Mouse (Mus musculus) midbrain, embryonic 11.5 days (tissue): ENCODE data around the gene Bcl2l10. TPM values are rescaled to one million over a fixed set of nuclear protein-coding genes. Genes with fewer than 3 reads are reported as not detected.

ENCODE experiments used
- ATAC-seq: fragments of 200-750 bp; cut with Nextera tagmentation; 2 replicates; pipeline ENCODE4 v1.8.0; 2017; ENCODE audit warnings: moderate TSS enrichment, moderate library complexity; ENCODE audit not compliant: low FRiP score
- DNase-seq: peaks from one replicate; pipeline ENCODE4 v3.0.0; 2015; ENCODE audit warnings: low spot score; ENCODE audit errors: missing footprints
- H3K27ac ChIP-seq: fragments of 300-500 bp; sonication (generic); 2 replicates; pipeline ENCODE4 v1.5.1; 2014; ENCODE audit warnings: low read depth, low read length
- H3K27me3 ChIP-seq: fragments of 300-500 bp; sonication (generic); 2 replicates; pipeline ENCODE4 v1.6.1; 2014; ENCODE audit warnings: mild to moderate bottlenecking, low read length, moderate library complexity, mixed read lengths; ENCODE audit not compliant: control insufficient read depth, insufficient read depth
- H3K36me3 ChIP-seq: fragments of 300-500 bp; sonication (generic); 2 replicates; pipeline ENCODE4 v1.6.1; 2014; ENCODE audit warnings: mild to moderate bottlenecking, low read length, moderate library complexity, mixed read lengths; ENCODE audit not compliant: control insufficient read depth, insufficient read depth
- H3K4me1 ChIP-seq: fragments of 300-500 bp; sonication (generic); 2 replicates; pipeline ENCODE4 v1.6.1; 2014; ENCODE audit warnings: low read length; ENCODE audit not compliant: control insufficient read depth, insufficient read depth
- H3K4me2 ChIP-seq: fragments of 300-500 bp; sonication (generic); 2 replicates; pipeline ENCODE4 v1.6.1; 2014; ENCODE audit warnings: mild to moderate bottlenecking, moderate library complexity
- H3K4me3 ChIP-seq: fragments of 300-500 bp; sonication (generic); 2 replicates; pipeline ENCODE4 v1.5.1; 2014; ENCODE audit warnings: low read depth, low read length
- H3K9ac ChIP-seq: fragments of 300-500 bp; sonication (generic); 2 replicates; pipeline ENCODE4 v1.6.1; 2014; ENCODE audit warnings: low read length
- H3K9me3 ChIP-seq: fragments of 300-500 bp; sonication (generic); 2 replicates; pipeline ENCODE4 v1.6.1; 2016; ENCODE audit warnings: low read length; ENCODE audit not compliant: control insufficient read depth
- WGBS: fragments of 180-500 bp; shearing (Covaris S2); extraction: QIAGEN DNeasy Blood & Tissue Kit; methylation state at CpG from one replicate; pipeline ENCODE4 v1.1.7; 2014; 5-methylcytosine and 5-hydroxymethylcytosine counted together
- polyA plus RNA-seq: library from polyadenylated mRNA; unstranded; fragments of >200 nt; fragmentation: Nextera tagmentation; extraction: Ambion mirVana; gene quantifications from 2 replicates; pipeline ENCODE4 v1.2.1, GENCODE M21; 2014

Bcl2l10 gene
- polyA plus RNA-seq, 1 experiment from 2014 or later, result not detected

DNA sequence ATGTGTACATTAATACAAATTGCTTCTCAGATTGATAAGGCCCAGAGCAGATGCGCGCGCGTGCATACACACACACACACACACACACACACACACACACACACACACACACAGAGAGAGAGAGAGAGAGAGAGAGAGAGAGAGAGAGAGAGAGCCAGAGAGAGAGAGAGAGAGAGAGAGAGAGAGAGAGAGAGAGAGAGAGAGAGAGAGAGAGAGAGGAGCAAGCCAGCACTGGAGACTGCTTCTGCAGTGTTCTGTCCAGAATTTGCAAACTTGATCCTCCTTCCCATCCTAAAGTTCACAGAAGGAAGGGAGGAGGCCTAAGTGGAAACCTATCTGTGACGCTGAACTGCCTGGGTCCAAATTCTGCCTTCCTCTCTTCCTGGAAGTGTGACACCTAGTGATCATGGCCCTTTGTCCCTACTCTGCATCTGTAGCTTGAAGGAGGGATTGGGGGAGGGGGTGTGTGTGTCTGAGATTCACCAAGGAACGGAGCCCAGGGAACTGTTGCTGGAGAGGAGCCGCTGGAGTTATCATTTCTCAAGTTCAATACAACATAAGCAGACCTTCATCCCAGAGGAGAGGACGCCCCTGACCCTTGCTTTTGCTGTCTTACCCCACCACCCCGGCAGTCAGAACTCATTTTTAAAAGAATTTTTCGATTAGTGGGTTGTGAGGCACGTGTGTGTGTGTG is 34.3 kb upstream of the Bcl2l10 start:
- peak overlapping the region; percentile 92 for H3K4me2 ChIP-seq
- no peak overlapping the region for H3K27ac ChIP-seq
- H3K36me3 ChIP-seq, result no peaks in the 10 kb centered on the region
- H3K4me3 ChIP-seq, result peak overlapping the region; percentile 70
- DNase-seq (peak; percentile 94), ATAC-seq (no peak; the same call in 1 of the 2 replicates)
- no peaks in the 10 kb centered on the region for H3K9me3 ChIP-seq
- peaks cover 12% of the 10 kb centered on the region for H3K4me1 ChIP-seq
- 35% methylated on average over 11 of the region's 11 CpGs for WGBS
- H3K9ac ChIP-seq, result peak overlapping the region; percentile 81; the same call in 1 of the 2 replicates
- H3K27me3 ChIP-seq, result no peaks in the 10 kb centered on the region

DNA sequence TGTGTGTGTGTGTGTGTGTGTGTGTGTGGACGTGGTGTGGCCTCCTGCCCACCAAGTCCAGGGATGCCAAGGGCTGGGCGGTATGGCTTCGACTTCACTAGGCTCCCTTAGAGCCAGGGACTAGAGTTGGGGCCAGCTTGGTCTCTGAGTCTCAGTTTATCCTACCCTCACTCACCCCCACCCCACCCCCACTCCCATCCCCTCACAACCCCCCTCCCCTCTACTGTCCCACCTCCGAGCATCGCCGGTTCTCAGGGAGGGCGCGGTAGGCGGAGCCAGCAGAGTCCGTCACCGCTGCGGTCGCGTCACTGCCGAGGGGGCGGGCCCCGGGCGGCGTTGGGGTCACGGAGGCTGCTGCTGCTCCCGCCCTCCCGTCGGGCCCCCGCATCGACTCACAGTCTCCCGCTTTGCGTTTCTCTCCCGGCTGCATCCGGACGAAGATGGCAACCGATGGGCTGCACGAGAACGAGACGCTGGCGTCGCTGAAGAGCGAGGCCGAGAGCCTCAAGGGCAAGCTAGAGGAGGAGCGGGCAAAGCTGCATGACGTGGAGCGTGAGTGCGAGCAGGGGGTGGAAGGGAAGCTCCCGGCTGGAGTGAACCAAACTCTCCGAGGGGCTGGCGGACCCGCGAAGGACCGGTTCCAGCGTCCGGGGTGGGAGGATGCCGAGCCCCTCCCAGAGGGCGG is 33.6 kb upstream of the Bcl2l10 start:
- peak; percentile 98 for DNase-seq
- ATAC-seq, result peak; percentile 89

DNA sequence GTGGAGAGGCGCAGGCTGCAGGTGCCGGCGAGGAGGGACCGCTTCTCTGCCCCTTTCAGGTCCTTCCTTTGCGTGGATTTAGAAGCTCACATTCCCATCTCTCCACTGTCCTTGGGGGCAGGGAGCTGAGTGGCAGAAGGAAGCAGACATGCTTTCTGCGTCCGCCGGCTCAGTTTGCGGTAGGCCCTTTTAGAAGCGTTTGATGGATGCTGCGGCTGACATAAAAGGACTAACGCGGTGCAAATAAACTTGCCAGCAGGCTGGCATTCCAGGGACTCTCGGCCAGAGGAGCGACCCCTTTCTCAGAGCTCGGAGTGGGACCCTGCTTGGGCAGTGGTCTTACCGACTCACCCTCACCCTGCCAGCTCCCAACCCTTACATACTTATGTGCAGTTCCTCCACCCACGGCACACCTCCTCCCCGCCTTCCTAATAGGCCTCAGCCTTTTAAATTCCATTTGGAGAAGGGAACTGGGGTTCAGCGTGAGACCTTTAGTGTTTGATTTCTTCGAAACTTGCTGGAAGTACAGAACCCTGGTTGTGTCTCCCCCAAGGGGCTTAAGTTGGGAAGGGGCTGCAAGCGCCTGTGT is 32.9 kb upstream of the Bcl2l10 start:
- Histone ChIP-seq H3K4me3 (peak overlapping the region; percentile 70), H3K9ac (peak overlapping the region; percentile 81), H3K4me2 (peak overlapping the region; percentile 92), H3K36me3 (no peaks in the 10 kb centered on the region), H3K27ac (peak overlapping the region; percentile 63), H3K9me3 (no peaks in the 10 kb centered on the region), H3K27me3 (no peaks in the 10 kb centered on the region), H3K4me1 (peaks cover 12% of the 10 kb centered on the region)
- DNase-seq (no peak), ATAC-seq (peak; percentile 36; the same call in 1 of the 2 replicates)
- WGBS, result 4% methylated on average over 22 of the region's 22 CpGs

More for the DNA sequence above, 33.6 kb upstream of the Bcl2l10 start:
- no peaks in the 10 kb centered on the region for H3K9me3 ChIP-seq
- peak overlapping the region; percentile 92 for H3K4me2 ChIP-seq
- H3K4me3 ChIP-seq, result peak overlapping the region; percentile 70
- under 1% methylated on average over 52 of the region's 52 CpGs for WGBS
- H3K27ac ChIP-seq, result peak overlapping the region; percentile 63
- no peaks in the 10 kb centered on the region for H3K27me3 ChIP-seq
- H3K9ac ChIP-seq, result peak overlapping the region; percentile 81
- peaks cover 12% of the 10 kb centered on the region for H3K4me1 ChIP-seq
- no peaks in the 10 kb centered on the region for H3K36me3 ChIP-seq

- no peaks in the 10 kb centered on the region for H3K9me3 ChIP-seq
- H3K9ac ChIP-seq, result peak overlapping the region; percentile 81
- peak overlapping the region; percentile 92 for H3K4me2 ChIP-seq
- H3K4me3 ChIP-seq, result no peak overlapping the region
- WGBS, result 70% methylated on average over 3 of the region's 3 CpGs
- DNase-seq (no peak), ATAC-seq (no peak)
- H3K27me3 ChIP-seq, result no peaks in the 10 kb centered on the region
- H3K36me3 ChIP-seq, result no peaks in the 10 kb centered on the region
- H3K4me1 ChIP-seq, result peaks cover 12% of the 10 kb centered on the region
- no peak overlapping the region for H3K27ac ChIP-seq
These were observed 32.3 kb upstream of the Bcl2l10 start for GRCm38 (mm10) chr9:75315238-75315637.

- H3K4me3 ChIP-seq, result no peak overlapping the region
- DNase-seq (no peak), ATAC-seq (no peak)
- H3K27me3 ChIP-seq, result no peaks in the 10 kb centered on the region
- H3K27ac ChIP-seq, result no peak overlapping the region
- H3K4me2 ChIP-seq, result no peak overlapping the region
- H3K9ac ChIP-seq, result no peak overlapping the region
- 92% methylated on average over 6 of the region's 6 CpGs for WGBS
- H3K9me3 ChIP-seq, result no peaks in the 10 kb centered on the region
- peaks cover 12% of the 10 kb centered on the region for H3K4me1 ChIP-seq
- no peaks in the 10 kb centered on the region for H3K36me3 ChIP-seq
These were observed 30.8 kb upstream of the Bcl2l10 start for GRCm38 (mm10) chr9:75316771-75317170.

- no peak for ATAC-seq
- Histone ChIP-seq H3K27me3 (no peaks in the 10 kb centered on the region), H3K27ac (no peak overlapping the region), H3K9ac (no peak overlapping the region), H3K4me3 (no peak overlapping the region), H3K4me1 (peaks cover 12% of the 10 kb centered on the region), H3K36me3 (no peaks in the 10 kb centered on the region), H3K9me3 (no peaks in the 10 kb centered on the region), H3K4me2 (no peak overlapping the region)
- no peak for DNase-seq
- 93% methylated on average over 2 of the region's 2 CpGs for whole genome bisulfite sequencing
These were observed 29.4 kb upstream of the Bcl2l10 start for GRCm38 (mm10) chr9:75318196-75318595.

GRCm38 (mm10) chr9:75319365-75319764 is 28.2 kb upstream of the Bcl2l10 start:
- H3K9me3 ChIP-seq, result no peaks in the 10 kb centered on the region
- ATAC-seq (no peak), DNase-seq (no peak)
- H3K9ac ChIP-seq, result no peak overlapping the region
- H3K36me3 ChIP-seq, result no peaks in the 10 kb centered on the region
- no peak overlapping the region for H3K4me2 ChIP-seq
- no peak overlapping the region for H3K4me3 ChIP-seq
- WGBS, result 83% methylated on average over 3 of the region's 3 CpGs
- H3K4me1 ChIP-seq, result peaks cover 8% of the 10 kb centered on the region
- no peak overlapping the region for H3K27ac ChIP-seq
- H3K27me3 ChIP-seq, result no peaks in the 10 kb centered on the region

- 87% methylated on average over 13 of the region's 13 CpGs for WGBS
- Histone ChIP-seq H3K4me1 (no peaks in the 10 kb centered on the region), H3K27me3 (no peaks in the 10 kb centered on the region), H3K9ac (no peak overlapping the region), H3K4me3 (no peak overlapping the region), H3K27ac (no peak overlapping the region), H3K36me3 (no peaks in the 10 kb centered on the region), H3K4me2 (no peak overlapping the region), H3K9me3 (no peaks in the 10 kb centered on the region)
- DNase-seq, result no peak
- ATAC-seq, result no peak
These were observed 25.3 kb upstream of the Bcl2l10 start for GRCm38 (mm10) chr9:75322099-75322885.
